8 mouse cellular contexts compared by ENCODE assay signal in genomic region chr4:128899332-128899731, GRCm38 (mm10). TPM values are rescaled to one million over a fixed set of nuclear protein-coding genes. Genes with fewer than 3 reads are reported as not detected.
DNase-seq lines count a peak whose midpoint lies in the region; ATAC-seq lines count a peak whose summit lies in the region.

No protein-coding gene starts in this region.

- no peak overlapping the region for H3K4me3 ChIP-seq in forebrain, embryonic 15.5 days

- ATAC-seq in forebrain, embryonic 15.5 days (replicated peaks), result peak; percentile 92

- H3K27ac ChIP-seq in forebrain, embryonic 15.5 days (replicated peaks), result peak overlapping the region; percentile 94

- H3K4me1 ChIP-seq in forebrain, embryonic 15.5 days, result peaks cover 27% of the 10 kb centered on the region

- H3K9ac ChIP-seq in forebrain, embryonic 15.5 days (replicated peaks), result peak overlapping the region; percentile 26

- peak; percentile 64 for DNase-seq in urinary bladder, postnatal 14 days (ENCODE audit: low spot score)
- DNase-seq in urinary bladder, postnatal 10 days (ENCODE audit: low spot score), result no peak
- DNase-seq in heart, postnatal 4 days, result peak; percentile 86
- DNase-seq in layer of hippocampus, adult 18-20 months (ENCODE audit: low spot score in 2 of 2), result peak; percentile 39 to 83
- DNase-seq in lung, adult 18-20 months, result peak; percentile 64 to 78
- peak; percentile 58 for DNase-seq in ovary, adult 18-20 months (ENCODE audit: low spot score)
- DNase-seq in spleen, postnatal 14 days (ENCODE audit: low spot score in 2 of 2), result no peak

- 0 out of 2 replicates have a peak overlapping the region, but pooled peaks have one; percentile 9 for H3K4me2 ChIP-seq in forebrain, embryonic 15.5 days (replicated peaks)

- H3K9me3 ChIP-seq in forebrain, embryonic 15.5 days, result no peaks in the 10 kb centered on the region

- no peaks in the 10 kb centered on the region for H3K27me3 ChIP-seq in forebrain, embryonic 15.5 days

- 0% methylated on average over 6 of the region's 6 CpGs for WGBS in forebrain, embryonic 15.5 days

- H3K36me3 ChIP-seq in forebrain, embryonic 15.5 days, result peaks cover 6% of the 10 kb centered on the region; the same call in 1 of the 2 replicates

RNA-seq across cellular contexts. Expression of gene Trim62, which starts 16.0 kb away (rescaled TPM):
- 9.5 and 10.5 TPM in 2 replicates for polyA plus RNA-seq in forebrain, embryonic 15.5 days (2015; fragmentation: Nextera tagmentation; extraction: Ambion mirVana)
- total RNA-seq in heart, postnatal 4 days (2021), result 1 to 10 TPM; 3.2 to 3.7 TPM
- total RNA-seq in layer of hippocampus, adult 18-20 months (2021), result 10 to 100 TPM; 14.8 to 15.6 TPM

Comparison
In these comparisons a context has a peak if more than half of its experiments do, and no peak if none do; other contexts are left out.
1. DNase-seq: peak in urinary bladder, postnatal 14 days (single experiment), heart, postnatal 4 days (single experiment), layer of hippocampus, adult 18-20 months (2 of 2), lung, adult 18-20 months (2 of 2) and ovary, adult 18-20 months (single experiment); none in urinary bladder, postnatal 10 days (single experiment) and spleen, postnatal 14 days (0 of 2).